Mouse (Mus musculus) kidney, adult 18-20 months (tissue): Measurements from ENCODE around the gene Cfap43.

Source experiments
- DNase-seq: peaks from one replicate; pipeline ENCODE4 v3.0.0; 2021

Cfap43 gene

GRCm38 (mm10) chr19:47914191-47914590 lies 4.9 kb downstream of the Cfap43 start:
- no peak for DNase-seq

GRCm38 (mm10) chr19:47913344-47913743 lies 5.7 kb downstream of the Cfap43 start:
- DNase-seq, result no peak

- no peak for DNase-seq
Observed at GRCm38 (mm10) chr19:47910751-47911150, 8.3 kb downstream of the Cfap43 start.

GRCm38 (mm10) chr19:47910117-47910618 lies 8.9 kb downstream of the Cfap43 start:
- no peak for DNase-seq

GRCm38 (mm10) chr19:47909387-47910116 lies 9.5 kb downstream of the Cfap43 start:
- DNase-seq, result no peak

- no peak for DNase-seq
Observed at GRCm38 (mm10) chr19:47908961-47909371, 10.1 kb downstream of the Cfap43 start.

GRCm38 (mm10) chr19:47907596-47907995 lies 11.5 kb downstream of the Cfap43 start:
- no peak for DNase-seq

GRCm38 (mm10) chr19:47905603-47906002 lies 13.5 kb downstream of the Cfap43 start:
- no peak for DNase-seq

GRCm38 (mm10) chr19:47905081-47905480 lies 14.0 kb downstream of the Cfap43 start:
- no peak for DNase-seq

- no peak for DNase-seq
Observed at GRCm38 (mm10) chr19:47903679-47904078, 15.4 kb downstream of the Cfap43 start.

GRCm38 (mm10) chr19:47902316-47903201 lies 16.5 kb downstream of the Cfap43 start:
- DNase-seq, result peak; percentile 49

- no peak for DNase-seq
Observed at GRCm38 (mm10) chr19:47900558-47900957, 18.5 kb downstream of the Cfap43 start.

GRCm38 (mm10) chr19:47900012-47900411 lies 19.1 kb downstream of the Cfap43 start:
- DNase-seq, result no peak

- no peak for DNase-seq
Observed at GRCm38 (mm10) chr19:47898472-47899079, 20.5 kb downstream of the Cfap43 start.

- DNase-seq, result no peak
Observed at GRCm38 (mm10) chr19:47893092-47893491, 26.0 kb downstream of the Cfap43 start.

GRCm38 (mm10) chr19:47891562-47892312 lies 27.4 kb downstream of the Cfap43 start:
- peak; percentile 49 for DNase-seq

- peak; percentile 53 for DNase-seq
Observed at GRCm38 (mm10) chr19:47890489-47891130, 28.5 kb downstream of the Cfap43 start.

- DNase-seq, result no peak
Observed at GRCm38 (mm10) chr19:47888037-47888436, 31.1 kb downstream of the Cfap43 start.

GRCm38 (mm10) chr19:47887417-47887816 lies 31.7 kb downstream of the Cfap43 start:
- DNase-seq, result no peak

- DNase-seq, result peak; percentile 57
Observed at GRCm38 (mm10) chr19:47886617-47887016, 32.5 kb downstream of the Cfap43 start.

GRCm38 (mm10) chr19:47885886-47886285 lies 33.2 kb downstream of the Cfap43 start:
- no peak for DNase-seq

- no peak for DNase-seq
Observed at GRCm38 (mm10) chr19:47885191-47885743, 33.8 kb downstream of the Cfap43 start.
